Mouse (Mus musculus) midbrain, embryonic 11.5 days (tissue): ENCODE measurements around the gene Commd8. TPM values are rescaled to one million over a fixed set of nuclear protein-coding genes. Genes with fewer than 3 reads are reported as not detected.

Source experiments
- ATAC-seq: fragments of 200-750 bp; cut with Nextera tagmentation; 2 replicates; pipeline ENCODE4 v1.8.0; 2017; ENCODE audit warnings: moderate TSS enrichment, moderate library complexity; ENCODE audit not compliant: low FRiP score
- DNase-seq: peaks from one replicate; pipeline ENCODE4 v3.0.0; 2015; ENCODE audit warnings: low spot score; ENCODE audit errors: missing footprints
- H3K27ac ChIP-seq: fragments of 300-500 bp; sonication (generic); 2 replicates; pipeline ENCODE4 v1.5.1; 2014; ENCODE audit warnings: low read depth, low read length
- H3K27me3 ChIP-seq: fragments of 300-500 bp; sonication (generic); 2 replicates; pipeline ENCODE4 v1.6.1; 2014; ENCODE audit warnings: mild to moderate bottlenecking, low read length, moderate library complexity, mixed read lengths; ENCODE audit not compliant: control insufficient read depth, insufficient read depth
- H3K36me3 ChIP-seq: fragments of 300-500 bp; sonication (generic); 2 replicates; pipeline ENCODE4 v1.6.1; 2014; ENCODE audit warnings: mild to moderate bottlenecking, low read length, moderate library complexity, mixed read lengths; ENCODE audit not compliant: control insufficient read depth, insufficient read depth
- H3K4me1 ChIP-seq: fragments of 300-500 bp; sonication (generic); 2 replicates; pipeline ENCODE4 v1.6.1; 2014; ENCODE audit warnings: low read length; ENCODE audit not compliant: control insufficient read depth, insufficient read depth
- H3K4me2 ChIP-seq: fragments of 300-500 bp; sonication (generic); 2 replicates; pipeline ENCODE4 v1.6.1; 2014; ENCODE audit warnings: mild to moderate bottlenecking, moderate library complexity
- H3K4me3 ChIP-seq: fragments of 300-500 bp; sonication (generic); 2 replicates; pipeline ENCODE4 v1.5.1; 2014; ENCODE audit warnings: low read depth, low read length
- H3K9ac ChIP-seq: fragments of 300-500 bp; sonication (generic); 2 replicates; pipeline ENCODE4 v1.6.1; 2014; ENCODE audit warnings: low read length
- H3K9me3 ChIP-seq: fragments of 300-500 bp; sonication (generic); 2 replicates; pipeline ENCODE4 v1.6.1; 2016; ENCODE audit warnings: low read length; ENCODE audit not compliant: control insufficient read depth
- WGBS: fragments of 180-500 bp; shearing (Covaris S2); extraction: QIAGEN DNeasy Blood & Tissue Kit; methylation state at CpG from one replicate; pipeline ENCODE4 v1.1.7; 2014; 5-methylcytosine and 5-hydroxymethylcytosine counted together
- polyA plus RNA-seq: library from polyadenylated mRNA; unstranded; fragments of >200 nt; fragmentation: Nextera tagmentation; extraction: Ambion mirVana; gene quantifications from 2 replicates; pipeline ENCODE4 v1.2.1, GENCODE M21; 2014

Commd8 gene
- polyA plus RNA-seq, 1 experiment from 2014 or later = 210 TPM

GRCm38 (mm10) chr5:72175530-72175929, 7.5 kb upstream of the Commd8 start:
- Histone ChIP-seq H3K4me2 (peak overlapping the region; percentile 29; the same call in 1 of the 2 replicates), H3K9ac (no peak overlapping the region), H3K27me3 (no peaks in the 10 kb centered on the region), H3K9me3 (no peaks in the 10 kb centered on the region), H3K27ac (peak overlapping the region; percentile 72), H3K4me1 (peaks cover 8% of the 10 kb centered on the region), H3K36me3 (no peaks in the 10 kb centered on the region), H3K4me3 (no peak overlapping the region)
- DNase-seq (peak; percentile 95), ATAC-seq (peak; percentile 91)
- 3% methylated on average over 7 of the region's 7 CpGs for WGBS

GRCm38 (mm10) chr5:72175050-72175449, 7.1 kb upstream of the Commd8 start:
- Histone ChIP-seq H3K27ac (peak overlapping the region; percentile 72), H3K9ac (no peak overlapping the region), H3K9me3 (no peaks in the 10 kb centered on the region), H3K4me2 (no peak overlapping the region; the same call in 1 of the 2 replicates), H3K4me1 (peaks cover 8% of the 10 kb centered on the region), H3K27me3 (no peaks in the 10 kb centered on the region), H3K4me3 (no peak overlapping the region), H3K36me3 (no peaks in the 10 kb centered on the region)
- DNase-seq = peak; percentile 86
- 36% methylated on average over 4 of the region's 4 CpGs for WGBS
- ATAC-seq = peak; percentile 51

- Histone ChIP-seq H3K27ac (no peak overlapping the region), H3K27me3 (no peaks in the 10 kb centered on the region), H3K9me3 (no peaks in the 10 kb centered on the region), H3K4me3 (no peak overlapping the region), H3K4me2 (no peak overlapping the region), H3K9ac (no peak overlapping the region), H3K36me3 (no peaks in the 10 kb centered on the region), H3K4me1 (peaks cover 8% of the 10 kb centered on the region)
- no peak for ATAC-seq
- WGBS = 77% methylated on average over 1 of the region's 1 CpGs
- DNase-seq = no peak
Measured at GRCm38 (mm10) chr5:72173521-72173920, 5.5 kb upstream of the Commd8 start.

GRCm38 (mm10) chr5:72172675-72173074, 4.7 kb upstream of the Commd8 start:
- Histone ChIP-seq H3K9ac (no peak overlapping the region), H3K27me3 (no peaks in the 10 kb centered on the region), H3K4me2 (no peak overlapping the region), H3K27ac (no peak overlapping the region), H3K36me3 (no peaks in the 10 kb centered on the region), H3K4me1 (peaks cover 8% of the 10 kb centered on the region), H3K9me3 (no peaks in the 10 kb centered on the region), H3K4me3 (no peak overlapping the region)
- no peak for ATAC-seq
- 39% methylated on average over 3 of the region's 3 CpGs for WGBS
- DNase-seq = peak; percentile 93

- Histone ChIP-seq H3K9ac (no peak overlapping the region), H3K36me3 (no peaks in the 10 kb centered on the region), H3K27ac (no peak overlapping the region), H3K9me3 (no peaks in the 10 kb centered on the region), H3K27me3 (no peaks in the 10 kb centered on the region), H3K4me3 (no peak overlapping the region), H3K4me1 (peaks cover 10% of the 10 kb centered on the region), H3K4me2 (no peak overlapping the region)
- 76% methylated on average over 6 of the region's 6 CpGs for WGBS
- DNase-seq (no peak), ATAC-seq (no peak)
Measured at GRCm38 (mm10) chr5:72170067-72170466, 2.1 kb upstream of the Commd8 start.

- H3K9ac ChIP-seq = no peak overlapping the region; the same call in 1 of the 2 replicates
- peaks cover 8% of the 10 kb centered on the region for H3K4me1 ChIP-seq
- 0% methylated on average over 4 of the region's 4 CpGs for WGBS
- no peaks in the 10 kb centered on the region for H3K27me3 ChIP-seq
- peak overlapping the region; percentile 89 for H3K4me2 ChIP-seq
- H3K9me3 ChIP-seq = no peaks in the 10 kb centered on the region
- DNase-seq (no peak), ATAC-seq (peak; percentile 80)
- no peaks in the 10 kb centered on the region for H3K36me3 ChIP-seq
- no peak overlapping the region for H3K27ac ChIP-seq
- peak overlapping the region; percentile 76 for H3K4me3 ChIP-seq
Measured at GRCm38 (mm10) chr5:72168285-72168621, 264 bp upstream of the Commd8 start.

GRCm38 (mm10) chr5:72164386-72164785, 3.6 kb downstream of the Commd8 start:
- WGBS = 89% methylated on average over 7 of the region's 7 CpGs
- peaks cover 9% of the 10 kb centered on the region; the same call in 1 of the 2 replicates for H3K36me3 ChIP-seq
- no peak overlapping the region for H3K4me3 ChIP-seq

GRCm38 (mm10) chr5:72162855-72163254, 5.1 kb downstream of the Commd8 start:
- WGBS = 93% methylated on average over 5 of the region's 5 CpGs
- peaks cover 8% of the 10 kb centered on the region for H3K4me1 ChIP-seq
- no peak for DNase-seq

More at GRCm38 (mm10) chr5:72164386-72164785, 3.6 kb downstream of the Commd8 start:
- H3K4me2 ChIP-seq = no peak overlapping the region
- H3K9me3 ChIP-seq = no peaks in the 10 kb centered on the region
- H3K4me1 ChIP-seq = peaks cover 8% of the 10 kb centered on the region
- DNase-seq (no peak), ATAC-seq (no peak)
- no peak overlapping the region for H3K9ac ChIP-seq
- H3K27me3 ChIP-seq = no peaks in the 10 kb centered on the region
- H3K27ac ChIP-seq = no peak overlapping the region

GRCm38 (mm10) chr5:72160781-72161485, 7.1 kb downstream of the Commd8 start:
- no peak for DNase-seq
- no peaks in the 10 kb centered on the region for H3K27me3 ChIP-seq
- no peak for ATAC-seq
- no peak overlapping the region for H3K4me3 ChIP-seq
- H3K9me3 ChIP-seq = no peaks in the 10 kb centered on the region
- H3K4me2 ChIP-seq = no peak overlapping the region
- no peak overlapping the region for H3K27ac ChIP-seq
- WGBS = 92% methylated on average over 11 of the region's 11 CpGs
- no peak overlapping the region for H3K9ac ChIP-seq
- peaks cover 15% of the 10 kb centered on the region for H3K36me3 ChIP-seq
- no peaks in the 10 kb centered on the region for H3K4me1 ChIP-seq

More at GRCm38 (mm10) chr5:72162855-72163254, 5.1 kb downstream of the Commd8 start:
- Histone ChIP-seq H3K27ac (no peak overlapping the region), H3K4me3 (no peak overlapping the region), H3K27me3 (no peaks in the 10 kb centered on the region), H3K4me2 (no peak overlapping the region), H3K36me3 (peaks cover 15% of the 10 kb centered on the region), H3K9me3 (no peaks in the 10 kb centered on the region), H3K9ac (no peak overlapping the region)
- no peak for ATAC-seq
